Mouse (Mus musculus): ENCODE results near the gene Lima1. TPM values are rescaled to one million over a fixed set of nuclear protein-coding genes. Genes with fewer than 3 reads are reported as not detected.

Lima1 gene
- total RNA-seq, 1 experiment from 2014 or later: 6.5 TPM

- no peak for ATAC-seq (replicated peaks in 1 of 2; ENCODE audit: insufficient read depth in 1 of 2, low FRiP score in 2 of 2, low TSS enrichment in 1 of 2, low read depth in 1 of 2, poor library complexity in 2 of 2, severe bottlenecking in 2 of 2)
These were observed 56.2 kb downstream of the Lima1 start for GRCm38 (mm10) chr15:99819109-99819440.

GRCm38 (mm10) chr15:99818321-99819108 lies 56.7 kb downstream of the Lima1 start:
- ATAC-seq (replicated peaks in 1 of 2; ENCODE audit: insufficient read depth in 1 of 2, low FRiP score in 2 of 2, low TSS enrichment in 1 of 2, low read depth in 1 of 2, poor library complexity in 2 of 2, severe bottlenecking in 2 of 2): no peak

GRCm38 (mm10) chr15:99817343-99818235 lies 57.7 kb downstream of the Lima1 start:
- no peak for ATAC-seq (replicated peaks in 1 of 2; ENCODE audit: insufficient read depth in 1 of 2, low FRiP score in 2 of 2, low TSS enrichment in 1 of 2, low read depth in 1 of 2, poor library complexity in 2 of 2, severe bottlenecking in 2 of 2)

- no peak for ATAC-seq (replicated peaks in 1 of 2; ENCODE audit: insufficient read depth in 1 of 2, low FRiP score in 2 of 2, low TSS enrichment in 1 of 2, low read depth in 1 of 2, poor library complexity in 2 of 2, severe bottlenecking in 2 of 2)
These were observed 59.3 kb downstream of the Lima1 start for GRCm38 (mm10) chr15:99815999-99816398.

- no peak; a peak in 1 of 4 replicates for ATAC-seq (replicated peaks in 1 of 2; ENCODE audit: insufficient read depth in 1 of 2, low FRiP score in 2 of 2, low TSS enrichment in 1 of 2, low read depth in 1 of 2, poor library complexity in 2 of 2, severe bottlenecking in 2 of 2)
These were observed 60.5 kb downstream of the Lima1 start for GRCm38 (mm10) chr15:99814554-99815260.

GRCm38 (mm10) chr15:99813639-99814038 lies 61.6 kb downstream of the Lima1 start:
- no peak for ATAC-seq (replicated peaks in 1 of 2; ENCODE audit: insufficient read depth in 1 of 2, low FRiP score in 2 of 2, low TSS enrichment in 1 of 2, low read depth in 1 of 2, poor library complexity in 2 of 2, severe bottlenecking in 2 of 2)

GRCm38 (mm10) chr15:99812097-99812496 lies 63.2 kb downstream of the Lima1 start:
- ATAC-seq (replicated peaks in 1 of 2; ENCODE audit: insufficient read depth in 1 of 2, low FRiP score in 2 of 2, low TSS enrichment in 1 of 2, low read depth in 1 of 2, poor library complexity in 2 of 2, severe bottlenecking in 2 of 2): no peak

GRCm38 (mm10) chr15:99807776-99808735 lies 67.2 kb downstream of the Lima1 start:
- no peak for ATAC-seq (replicated peaks in 1 of 2; ENCODE audit: insufficient read depth in 1 of 2, low FRiP score in 2 of 2, low TSS enrichment in 1 of 2, low read depth in 1 of 2, poor library complexity in 2 of 2, severe bottlenecking in 2 of 2)

- ATAC-seq (replicated peaks in 1 of 2; ENCODE audit: insufficient read depth in 1 of 2, low FRiP score in 2 of 2, low TSS enrichment in 1 of 2, low read depth in 1 of 2, poor library complexity in 2 of 2, severe bottlenecking in 2 of 2): no peak
These were observed 69.1 kb downstream of the Lima1 start for GRCm38 (mm10) chr15:99806171-99806570.

GRCm38 (mm10) chr15:99805673-99806072 lies 69.6 kb downstream of the Lima1 start:
- no peak for ATAC-seq (replicated peaks in 1 of 2; ENCODE audit: insufficient read depth in 1 of 2, low FRiP score in 2 of 2, low TSS enrichment in 1 of 2, low read depth in 1 of 2, poor library complexity in 2 of 2, severe bottlenecking in 2 of 2)

- ATAC-seq (replicated peaks in 1 of 2; ENCODE audit: insufficient read depth in 1 of 2, low FRiP score in 2 of 2, low TSS enrichment in 1 of 2, low read depth in 1 of 2, poor library complexity in 2 of 2, severe bottlenecking in 2 of 2): peak; percentile 98 to 100
These were observed 72.0 kb downstream of the Lima1 start for GRCm38 (mm10) chr15:99803186-99803644.

- no peak for ATAC-seq (replicated peaks in 1 of 2; ENCODE audit: insufficient read depth in 1 of 2, low FRiP score in 2 of 2, low TSS enrichment in 1 of 2, low read depth in 1 of 2, poor library complexity in 2 of 2, severe bottlenecking in 2 of 2)
These were observed 73.2 kb downstream of the Lima1 start for GRCm38 (mm10) chr15:99801885-99802572.

GRCm38 (mm10) chr15:99799706-99800105 lies 75.5 kb downstream of the Lima1 start:
- no peak for ATAC-seq (replicated peaks in 1 of 2; ENCODE audit: insufficient read depth in 1 of 2, low FRiP score in 2 of 2, low TSS enrichment in 1 of 2, low read depth in 1 of 2, poor library complexity in 2 of 2, severe bottlenecking in 2 of 2)

- ATAC-seq (replicated peaks in 1 of 2; ENCODE audit: insufficient read depth in 1 of 2, low FRiP score in 2 of 2, low TSS enrichment in 1 of 2, low read depth in 1 of 2, poor library complexity in 2 of 2, severe bottlenecking in 2 of 2): no peak
These were observed 77.4 kb downstream of the Lima1 start for GRCm38 (mm10) chr15:99797898-99798297.

GRCm38 (mm10) chr15:99796735-99797134 lies 78.5 kb downstream of the Lima1 start:
- ATAC-seq (replicated peaks in 1 of 2; ENCODE audit: insufficient read depth in 1 of 2, low FRiP score in 2 of 2, low TSS enrichment in 1 of 2, low read depth in 1 of 2, poor library complexity in 2 of 2, severe bottlenecking in 2 of 2): no peak

- no peak for ATAC-seq (replicated peaks in 1 of 2; ENCODE audit: insufficient read depth in 1 of 2, low FRiP score in 2 of 2, low TSS enrichment in 1 of 2, low read depth in 1 of 2, poor library complexity in 2 of 2, severe bottlenecking in 2 of 2)
These were observed 79.2 kb downstream of the Lima1 start for GRCm38 (mm10) chr15:99796066-99796465.

Measured in hematopoietic stem cell, adult 5-6 weeks (primary cell).